Mouse (Mus musculus) G1E (cell line): ENCODE measurements at regions not wholly inside any gene's neighbourhood (a gene's known extent, or its start where the extent isn't known, plus 50 kb on each side); places are given as distances from the start of the nearest gene placed in this dataset.

ENCODE experiments used
- ATAC-seq: 2 replicates; pipeline ENCODE4 v1.8.0; 2016; ENCODE audit warnings: mild to moderate bottlenecking; ENCODE audit not compliant: insufficient number of reproducible peaks, poor library complexity, low FRiP score, severe bottlenecking; ENCODE audit errors: extremely low read depth
- DNase-seq: peaks from one replicate; pipeline ENCODE4 v3.0.0; 2012; ENCODE audit warnings: low spot score
- H3K27me3 ChIP-seq: 2 replicates; pipeline ENCODE4 v1.6.1; 2012; ENCODE audit warnings: mild to moderate bottlenecking, low read length, inconsistent platforms; ENCODE audit not compliant: insufficient read depth
- H3K36me3 ChIP-seq: replicated peaks from 2 replicates; pipeline ENCODE3; 2012; ENCODE audit warnings: mild to moderate bottlenecking, inconsistent platforms
- H3K4me1 ChIP-seq: 2 replicates; pipeline ENCODE4 v1.6.1; 2012; ENCODE audit warnings: low read depth, low read length, inconsistent platforms, mixed read lengths; ENCODE audit not compliant: insufficient read depth
- H3K4me3 ChIP-seq: 2 replicates; pipeline ENCODE4 v1.5.1; 2012; ENCODE audit warnings: low read depth, mild to moderate bottlenecking, inconsistent platforms, low read length, moderate library complexity, mixed read lengths
- H3K9me3 ChIP-seq: replicated peaks from 2 replicates; pipeline ENCODE4 v1.6.1; 2012; ENCODE audit warnings: inconsistent platforms
- CTCF ChIP-seq: IDR thresholded peaks from 2 replicates; pipeline ENCODE4 v1.5.1; 2012; ENCODE audit warnings: low read depth, low read length, inconsistent platforms, mixed read lengths
- GATA1 ChIP-seq: IDR thresholded peaks from 2 replicates; pipeline ENCODE4 v1.6.1; 2012; ENCODE audit warnings: borderline replicate concordance, low read length, inconsistent platforms, mixed read lengths
- GATA2 ChIP-seq: IDR thresholded peaks from 2 replicates; pipeline ENCODE4 v1.6.1; 2012; ENCODE audit warnings: low read depth, low read length, inconsistent platforms, borderline replicate concordance
- POLR2AphosphoS5 ChIP-seq: IDR thresholded peaks from 2 replicates; pipeline ENCODE4 v1.6.1; 2012; ENCODE audit warnings: low read depth, low read length, inconsistent platforms; ENCODE audit not compliant: insufficient replicate concordance
- TAL1 ChIP-seq: conservative IDR thresholded peaks from 2 replicates; pipeline ENCODE4 v1.6.1; 2012; ENCODE audit warnings: low read depth, low read length, inconsistent platforms, mixed read lengths

DNA sequence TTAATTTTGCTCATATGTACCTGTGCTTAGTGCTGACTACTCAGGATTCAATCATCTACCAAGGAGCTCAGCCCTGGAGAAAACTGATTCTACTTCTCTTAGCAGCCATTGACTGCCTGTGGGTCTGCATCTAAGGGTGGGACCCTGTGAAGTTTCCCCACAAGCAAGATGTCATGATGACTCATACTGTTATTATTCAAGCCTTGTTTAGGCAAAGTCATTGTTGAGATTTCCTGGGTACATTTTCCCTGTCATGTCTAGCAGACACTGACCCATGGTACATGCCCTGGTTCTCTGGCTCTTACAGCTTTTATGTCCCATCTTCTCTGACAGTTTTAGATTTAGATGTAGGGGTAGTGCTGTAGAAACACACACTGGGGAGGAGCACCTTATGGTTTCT lies 853.8 kb downstream of the Car8 start:
- H3K4me3 ChIP-seq: no peak overlapping the region
- H3K36me3 ChIP-seq: no peaks in the 10 kb centered on the region
- H3K4me1 ChIP-seq: no peaks in the 10 kb centered on the region
- H3K27me3 ChIP-seq: no peaks in the 10 kb centered on the region
- no peaks in the 10 kb centered on the region for H3K9me3 ChIP-seq
- DNase-seq (no peak), ATAC-seq (no peak)
- TF ChIP-seq GATA2 (no peak), CTCF (no peak), GATA1 (no peak), TAL1 (no peak), POLR2AphosphoS5 (no peak)

DNA sequence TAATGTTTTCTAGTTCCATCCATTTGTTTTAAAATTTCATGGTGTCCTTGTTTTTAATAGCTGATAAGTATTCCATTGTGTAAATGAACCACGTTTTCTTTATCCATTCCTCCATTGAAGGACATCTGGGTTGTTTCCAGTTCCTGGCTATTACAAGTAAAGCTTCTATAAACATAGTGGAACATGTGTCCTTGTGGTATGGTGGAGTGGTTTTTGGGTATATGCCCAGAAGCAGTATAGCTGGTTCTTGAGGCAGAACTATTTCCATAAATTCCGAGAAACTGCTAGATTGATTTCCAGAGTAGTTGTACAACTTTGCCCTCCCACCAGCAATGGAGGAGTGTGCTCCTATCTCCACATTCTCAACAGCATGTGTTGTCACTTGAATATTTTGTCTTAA lies 858.8 kb downstream of the Car8 start:
- no peaks in the 10 kb centered on the region for H3K4me1 ChIP-seq
- ATAC-seq (no peak), DNase-seq (no peak)
- H3K4me3 ChIP-seq: no peak overlapping the region
- TF ChIP-seq POLR2AphosphoS5: no peak
- no peaks in the 10 kb centered on the region for H3K36me3 ChIP-seq
- H3K9me3 ChIP-seq: no peaks in the 10 kb centered on the region
- H3K27me3 ChIP-seq: no peaks in the 10 kb centered on the region

DNA sequence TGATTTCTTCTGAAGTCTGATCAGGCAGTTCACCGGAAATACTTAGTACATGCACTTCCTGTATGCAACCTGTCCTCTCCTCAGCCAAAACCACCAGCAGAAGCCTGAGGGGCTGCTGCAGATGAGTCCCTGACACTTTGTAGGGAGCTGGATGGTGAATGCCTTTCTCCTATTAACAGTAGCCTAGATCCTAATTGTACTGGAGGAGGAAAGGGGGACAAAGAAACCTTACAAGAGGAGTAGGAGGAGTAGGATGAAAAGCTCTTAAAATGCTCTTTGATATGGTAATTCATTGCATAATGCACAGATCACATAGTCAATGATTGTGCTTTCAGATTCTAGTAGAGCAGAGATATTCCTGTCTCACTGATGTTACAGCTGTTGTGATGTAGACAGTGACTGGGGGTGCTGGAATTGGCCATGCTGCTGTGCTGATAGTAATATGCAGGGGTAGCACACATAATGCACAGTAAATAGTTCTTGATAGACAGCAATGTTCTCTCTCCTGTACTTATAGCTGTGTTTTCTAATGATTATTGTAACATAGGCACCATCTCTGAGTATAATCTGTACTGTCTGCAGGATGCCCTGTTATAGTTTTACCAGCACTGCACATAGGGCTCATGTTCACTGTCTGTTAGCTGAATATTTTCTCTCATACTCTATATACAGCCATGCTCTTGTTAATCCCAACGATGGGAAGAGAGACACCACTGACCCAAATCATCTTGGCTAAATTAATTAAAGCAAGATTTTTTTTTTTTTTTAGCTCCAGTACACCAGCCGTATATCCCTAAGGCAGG lies 874.4 kb downstream of the Car8 start:
- no peak for DNase-seq
- ATAC-seq: no peak

DNA sequence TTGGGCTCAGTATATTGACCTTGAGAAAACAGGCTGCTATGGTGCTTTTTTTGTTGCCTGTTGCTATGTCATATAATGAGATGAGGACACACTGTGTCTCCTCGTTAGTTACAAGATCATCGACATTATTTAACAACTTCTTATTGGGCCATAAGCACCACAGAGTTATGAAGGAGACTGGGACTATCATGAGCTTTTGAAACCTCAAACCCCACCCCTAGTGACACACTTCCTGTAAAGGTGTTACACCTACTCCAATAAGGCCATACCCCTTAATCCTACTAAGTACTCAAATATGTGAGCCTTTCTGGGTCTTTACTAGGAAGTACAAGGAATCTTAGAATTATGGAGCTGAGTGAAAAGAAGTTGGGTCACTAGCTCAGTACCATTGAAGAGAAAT lies 875.3 kb downstream of the Car8 start:
- ATAC-seq: no peak
- Histone ChIP-seq H3K4me3 (no peak overlapping the region), H3K4me1 (no peaks in the 10 kb centered on the region), H3K36me3 (no peaks in the 10 kb centered on the region), H3K27me3 (no peaks in the 10 kb centered on the region), H3K9me3 (no peaks in the 10 kb centered on the region)
- TF ChIP-seq CTCF (no peak), GATA1 (no peak), POLR2AphosphoS5 (no peak), GATA2 (no peak), TAL1 (no peak)
- no peak for DNase-seq

More for the DNA sequence above, 874.4 kb downstream of the Car8 start:
- no peaks in the 10 kb centered on the region for H3K9me3 ChIP-seq
- H3K4me1 ChIP-seq: no peaks in the 10 kb centered on the region
- no peak overlapping the region for H3K4me3 ChIP-seq
- TF ChIP-seq GATA2 (no peak), TAL1 (no peak), POLR2AphosphoS5 (no peak), GATA1 (no peak)
- no peaks in the 10 kb centered on the region for H3K36me3 ChIP-seq
- no peaks in the 10 kb centered on the region for H3K27me3 ChIP-seq

DNA sequence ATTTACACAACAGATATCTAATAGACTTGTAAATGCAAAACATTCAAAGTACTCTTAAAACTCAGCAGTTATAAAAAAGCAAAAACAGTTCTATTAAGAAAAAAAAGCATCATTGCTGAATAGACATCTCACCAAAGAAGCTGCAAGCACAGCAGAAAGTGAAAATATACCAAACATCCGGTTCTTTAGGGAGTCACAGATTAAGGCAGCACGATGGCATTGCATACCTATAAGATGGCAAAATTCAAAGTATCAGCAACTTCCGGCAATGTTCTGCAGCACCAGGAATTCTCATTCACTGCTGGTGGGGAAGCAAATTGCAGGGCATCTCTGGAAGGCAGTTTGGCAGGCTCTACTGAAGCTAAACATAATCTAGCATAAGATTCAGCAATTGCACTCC lies 882.6 kb downstream of the Car8 start:
- H3K9me3 ChIP-seq: no peaks in the 10 kb centered on the region
- H3K27me3 ChIP-seq: no peaks in the 10 kb centered on the region
- no peak for ATAC-seq
- H3K4me3 ChIP-seq: no peak overlapping the region
- H3K36me3 ChIP-seq: no peaks in the 10 kb centered on the region
- no peaks in the 10 kb centered on the region for H3K4me1 ChIP-seq
- DNase-seq: no peak
- no peak for TF ChIP-seq GATA1
- TF ChIP-seq CTCF: no peak
- no peak for TF ChIP-seq TAL1
- TF ChIP-seq GATA2: no peak
- no peak for TF ChIP-seq POLR2AphosphoS5

DNA sequence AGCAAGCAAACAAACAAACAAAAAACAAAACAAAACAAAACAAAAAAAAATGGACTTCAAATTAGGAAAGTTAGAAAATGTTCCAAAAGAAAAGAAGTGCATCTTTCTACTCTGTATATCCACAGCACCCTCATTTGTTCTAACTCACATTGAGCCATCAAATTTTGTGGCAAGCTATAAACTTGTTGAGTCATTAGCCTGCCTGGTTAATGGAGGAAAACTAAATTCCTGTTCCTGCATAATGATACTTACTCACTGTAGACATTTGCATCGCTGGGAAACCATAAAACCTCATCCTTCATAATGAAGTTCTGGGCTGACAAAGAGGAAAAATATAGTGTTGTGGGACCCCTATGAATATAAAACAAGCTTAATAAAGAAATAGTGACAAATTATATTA lies 891.5 kb downstream of the Car8 start:
- DNase-seq: no peak
- H3K4me1 ChIP-seq: no peaks in the 10 kb centered on the region

More for the DNA sequence above, 891.5 kb downstream of the Car8 start:
- Histone ChIP-seq H3K27me3 (no peaks in the 10 kb centered on the region), H3K4me3 (no peak overlapping the region), H3K36me3 (no peaks in the 10 kb centered on the region), H3K9me3 (no peaks in the 10 kb centered on the region)
- no peak for TF ChIP-seq POLR2AphosphoS5
- no peak for TF ChIP-seq GATA1
- no peak for TF ChIP-seq CTCF
- TF ChIP-seq GATA2: no peak
- TF ChIP-seq TAL1: no peak
- no peak for ATAC-seq
